ENCODE assay signal across 16 mouse cellular contexts in the genomic region with DNA sequence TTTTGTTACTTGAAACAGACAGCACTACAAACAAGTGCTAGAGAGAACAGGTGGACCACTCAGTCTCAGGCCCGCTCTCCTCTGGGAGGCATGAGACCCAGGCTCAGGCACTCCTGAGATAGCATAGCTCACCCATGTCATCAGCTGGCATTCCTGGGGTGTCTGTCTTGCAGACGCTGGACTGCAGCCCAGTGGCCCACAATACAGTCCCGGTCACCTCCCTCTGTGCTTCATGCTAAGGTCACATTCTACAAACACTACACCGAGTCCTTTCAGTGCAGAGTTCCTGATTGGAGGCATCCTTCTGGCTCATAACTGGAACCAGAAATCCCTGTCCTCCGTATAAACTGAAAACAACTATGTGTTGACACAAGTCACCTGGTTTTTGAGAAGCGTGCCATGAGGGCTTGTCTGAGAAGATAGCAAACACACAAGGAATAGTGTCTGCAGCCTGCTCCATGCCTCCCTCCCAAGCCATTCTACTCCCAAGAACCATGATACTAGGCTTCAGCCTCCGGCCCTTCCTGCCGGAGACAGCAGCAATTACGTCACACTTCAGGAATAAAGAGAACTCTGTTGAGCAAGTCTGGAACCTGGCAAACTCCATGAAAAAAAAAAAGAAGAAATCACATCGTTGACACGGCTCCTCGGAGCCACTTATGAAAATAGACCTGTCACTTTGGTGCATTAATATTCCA.
DNase-seq lines count a peak whose midpoint lies in the region; ATAC-seq lines count a peak whose summit lies in the region.
"Had no signal": no experiment of that assay in that cellular context is flagged by ENCODE, and none has a peak within 500 bp of the region (broad histone marks: within the 10 kb centered on the region; RNA-seq: fewer than 3 reads in every experiment).

No protein-coding gene starts in this region.

- peaks cover 17% of the 10 kb centered on the region for H3K4me1 ChIP-seq in heart, embryonic 16.5 days (ENCODE audit: control insufficient read depth, insufficient read depth, low read length)
- peaks cover 2% of the 10 kb centered on the region; the same call in 1 of the 2 replicates for H3K4me1 ChIP-seq in forebrain, embryonic 14.5 days (ENCODE audit: control insufficient read depth, insufficient read depth, low read length)

- H3K4me3 ChIP-seq in heart, embryonic 16.5 days (ENCODE audit: low read length), result no peak overlapping the region; the same call in 1 of the 2 replicates
- H3K4me3 ChIP-seq in forebrain, embryonic 14.5 days (ENCODE audit: low read depth, low read length), result no peak overlapping the region
- H3K4me3 ChIP-seq: forebrain, embryonic 13.5 days; hindbrain, embryonic 10.5 days; left cerebral cortex, adult 2 months; limb, embryonic 15.5 days; midbrain, embryonic 15.5 days had no signal

- no peak overlapping the region for H3K9ac ChIP-seq in heart, embryonic 16.5 days (ENCODE audit: low read length)
- no peak overlapping the region for H3K9ac ChIP-seq in forebrain, embryonic 14.5 days (ENCODE audit: low read length)
- H3K9ac ChIP-seq: forebrain, embryonic 13.5 days; limb, embryonic 15.5 days; midbrain, embryonic 15.5 days had no signal

- 15% methylated on average over 12 of the region's 12 CpGs for WGBS in heart, embryonic 16.5 days
- 77% methylated on average over 12 of the region's 12 CpGs for WGBS in forebrain, embryonic 14.5 days

- H3K9me3 ChIP-seq in heart, embryonic 16.5 days (replicated peaks; ENCODE audit: control insufficient read depth, low read length), result no peaks in the 10 kb centered on the region
- H3K9me3 ChIP-seq in forebrain, embryonic 14.5 days (replicated peaks; ENCODE audit: control insufficient read depth, low read length), result no peaks in the 10 kb centered on the region
- H3K9me3 ChIP-seq: forebrain, embryonic 13.5 days; hindbrain, embryonic 10.5 days; limb, embryonic 15.5 days; midbrain, embryonic 15.5 days had no signal

- H3K27ac ChIP-seq in heart, embryonic 16.5 days (ENCODE audit: low read length), result peak overlapping the region; percentile 80
- no peak overlapping the region for H3K27ac ChIP-seq in forebrain, embryonic 14.5 days (ENCODE audit: low read depth, low read length)
- H3K27ac ChIP-seq: forebrain, embryonic 13.5 days; hindbrain, embryonic 10.5 days; left cerebral cortex, adult 2 months; limb, embryonic 15.5 days; midbrain, embryonic 15.5 days had no signal

- no peaks in the 10 kb centered on the region for H3K36me3 ChIP-seq in heart, embryonic 16.5 days (ENCODE audit: control insufficient read depth, insufficient read depth)
- no peaks in the 10 kb centered on the region for H3K36me3 ChIP-seq in forebrain, embryonic 14.5 days (ENCODE audit: control insufficient read depth, insufficient read depth, low read length)
- H3K36me3 ChIP-seq: hindbrain, embryonic 10.5 days; limb, embryonic 15.5 days; midbrain, embryonic 15.5 days had no signal

- H3K4me2 ChIP-seq in heart, embryonic 16.5 days (ENCODE audit: low read depth, low read length), result peak overlapping the region; percentile 45
- no peak overlapping the region for H3K4me2 ChIP-seq in forebrain, embryonic 14.5 days (ENCODE audit: low read length)
- H3K4me2 ChIP-seq: forebrain, embryonic 13.5 days; limb, embryonic 15.5 days; midbrain, embryonic 15.5 days had no signal

- peaks cover 4% of the 10 kb centered on the region; the same call in 1 of the 2 replicates for H3K27me3 ChIP-seq in heart, embryonic 16.5 days (ENCODE audit: control insufficient read depth, insufficient read depth, low read length)
- peaks cover 4% of the 10 kb centered on the region for H3K27me3 ChIP-seq in forebrain, embryonic 14.5 days (replicated peaks; ENCODE audit: control insufficient read depth, insufficient read depth, low read length)
- H3K27me3 ChIP-seq: midbrain, embryonic 15.5 days had no signal

- DNase-seq in urinary bladder, postnatal 14 days (ENCODE audit: low spot score), result peak; percentile 16
- no peak for DNase-seq in urinary bladder, postnatal 4 days (ENCODE audit: low spot score in 2 of 2)
- peak; percentile 19 for DNase-seq in lung, postnatal 10 days
- DNase-seq in forebrain, embryonic 14.5 days (ENCODE audit: low spot score), result no peak
- no peak for DNase-seq in natural killer cell, adult 2 months (ENCODE audit: low spot score in 2 of 2)
- DNase-seq: cerebellum, adult 11 months; kidney, postnatal 4 days; thymus, postnatal 36 days had no signal

- peak; percentile 88 for ATAC-seq in heart, embryonic 16.5 days (replicated peaks; ENCODE audit: extremely low read depth, insufficient read depth, low FRiP score)
- no peak for ATAC-seq in CD4-positive, CD25-positive, alpha-beta regulatory T cell, adult 4 months
- ATAC-seq in forebrain, embryonic 14.5 days, result no peak
- ATAC-seq: forebrain, embryonic 13.5 days; intestine, postnatal 0 days; midbrain, embryonic 15.5 days had no signal

Comparison
In these comparisons a context has a peak if more than half of its experiments do, and no peak if none do; other contexts are left out.
1. DNase-seq: peak in urinary bladder, postnatal 14 days (single experiment) and lung, postnatal 10 days (single experiment); none in urinary bladder, postnatal 4 days (0 of 2), forebrain, embryonic 14.5 days (single experiment) and natural killer cell, adult 2 months (0 of 2).